Mouse (Mus musculus) layer of hippocampus, postnatal 36 days (tissue): Measurements from ENCODE around the gene Nsa2. TPM values are rescaled to one million over a fixed set of nuclear protein-coding genes. Genes with fewer than 3 reads are reported as not detected.
A peak's percentile ranks its signal among the peaks of the same experiment; 100 is the strongest.
"Not testable (repeated sequence)": the region's sequence is repeated elsewhere in the genome, so short reads cannot be mapped to it uniquely, and the experiment has no call there.

Experiments used
- DNase-seq, 2 experiments: peaks; one replicate each; pipeline ENCODE4 v3.0.0; 2022
- total RNA-seq, 2 experiments: library from RNA; stranded (reverse); gene quantifications; 2 replicates each; pipeline ENCODE4 v1.2.3; 2021

Nsa2 gene
- 10 to 100 TPM; 44.5 to 49.0 TPM for total RNA-seq

- DNase-seq = peak; percentile 91
Observed at GRCm38 (mm10) chr13:97137466-97138400, at the start of gene Nsa2, which contains the start of gene Gfm2. Gene Nsa2 (minus strand): TSS chr13:97137937. Gene Gfm2 (plus strand): TSS chr13:97137937.

- DNase-seq = no peak
Observed at GRCm38 (mm10) chr13:97186346-97186745, 48.6 kb upstream of the Nsa2 start.

GRCm38 (mm10) chr13:97184656-97185055, 46.9 kb upstream of the Nsa2 start:
- no peak for DNase-seq

GRCm38 (mm10) chr13:97184168-97184567, 46.4 kb upstream of the Nsa2 start:
- DNase-seq = no peak

- DNase-seq = no peak
Observed at GRCm38 (mm10) chr13:97182821-97183220, 45.1 kb upstream of the Nsa2 start.

GRCm38 (mm10) chr13:97180113-97180828, 42.5 kb upstream of the Nsa2 start:
- no peak for DNase-seq

GRCm38 (mm10) chr13:97178943-97179342, 41.2 kb upstream of the Nsa2 start:
- no peak for DNase-seq

GRCm38 (mm10) chr13:97176731-97177130, 39.0 kb upstream of the Nsa2 start:
- no peak for DNase-seq

GRCm38 (mm10) chr13:97175520-97176264, 38.0 kb upstream of the Nsa2 start:
- no peak for DNase-seq

GRCm38 (mm10) chr13:97145834-97146233, 8.1 kb upstream of the Nsa2 start:
- no peak for DNase-seq

- DNase-seq = no peak
Observed at GRCm38 (mm10) chr13:97142321-97142720, 4.6 kb upstream of the Nsa2 start.

GRCm38 (mm10) chr13:97138404-97138931, 731 bp upstream of the Nsa2 start:
- not testable (repeated sequence) for DNase-seq

- DNase-seq = not testable (repeated sequence)
Observed at GRCm38 (mm10) chr13:97130413-97130812, 7.3 kb downstream of the Nsa2 start.

- DNase-seq = not testable (repeated sequence)
Observed at GRCm38 (mm10) chr13:97129654-97130053, 8.1 kb downstream of the Nsa2 start.

- no peak for DNase-seq
Observed at GRCm38 (mm10) chr13:97121341-97121740, 16.4 kb downstream of the Nsa2 start.

- no peak for DNase-seq
Observed at GRCm38 (mm10) chr13:97109046-97109445, 28.7 kb downstream of the Nsa2 start.

GRCm38 (mm10) chr13:97107721-97108120, 30.0 kb downstream of the Nsa2 start:
- not testable (repeated sequence) for DNase-seq

GRCm38 (mm10) chr13:97104996-97105395, 32.7 kb downstream of the Nsa2 start:
- peak; percentile 22 to 26 for DNase-seq

GRCm38 (mm10) chr13:97099187-97099852, 38.4 kb downstream of the Nsa2 start, which contains the start of gene Gm6169:
Gene Gm6169 (minus strand): TSS chr13:97099237.
- peak; percentile 33 to 40 for DNase-seq

GRCm38 (mm10) chr13:97095726-97096125, 42.0 kb downstream of the Nsa2 start:
- DNase-seq = no peak

GRCm38 (mm10) chr13:97088183-97088582, 49.6 kb downstream of the Nsa2 start:
- DNase-seq = no peak

- DNase-seq = no peak
Observed at GRCm38 (mm10) chr13:97087421-97087820, 50.3 kb downstream of the Nsa2 start.
